Mouse (Mus musculus) neural tube, embryonic 10.5 days (tissue): ENCODE measurements around the gene Miox.

Experiments used
- DNase-seq: peaks from one replicate; pipeline ENCODE4 v3.0.0-alpha.2; 2017; ENCODE audit warnings: low spot score; ENCODE audit errors: extremely low spot score

Gene Miox

DNA sequence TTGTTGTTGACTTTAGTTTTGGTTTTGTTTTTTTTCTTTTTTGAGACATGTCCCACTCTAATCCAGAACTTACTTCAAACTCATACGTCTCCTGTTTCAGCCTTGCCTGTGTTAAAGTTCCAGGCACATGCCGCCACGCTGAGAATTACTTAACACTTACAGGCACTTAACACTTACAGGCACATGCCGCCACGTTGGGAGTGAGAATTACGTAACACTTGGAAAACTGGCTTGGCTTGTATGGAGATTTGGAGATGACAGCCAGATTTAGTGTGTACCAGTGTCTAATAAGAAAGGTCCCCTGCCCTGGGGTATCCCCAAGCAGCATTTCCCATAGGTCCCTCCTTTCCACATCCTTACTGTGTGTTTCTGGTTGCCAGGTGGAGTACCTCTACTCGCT, 28.9 kb downstream of the Miox start:
- no peak for DNase-seq

DNA sequence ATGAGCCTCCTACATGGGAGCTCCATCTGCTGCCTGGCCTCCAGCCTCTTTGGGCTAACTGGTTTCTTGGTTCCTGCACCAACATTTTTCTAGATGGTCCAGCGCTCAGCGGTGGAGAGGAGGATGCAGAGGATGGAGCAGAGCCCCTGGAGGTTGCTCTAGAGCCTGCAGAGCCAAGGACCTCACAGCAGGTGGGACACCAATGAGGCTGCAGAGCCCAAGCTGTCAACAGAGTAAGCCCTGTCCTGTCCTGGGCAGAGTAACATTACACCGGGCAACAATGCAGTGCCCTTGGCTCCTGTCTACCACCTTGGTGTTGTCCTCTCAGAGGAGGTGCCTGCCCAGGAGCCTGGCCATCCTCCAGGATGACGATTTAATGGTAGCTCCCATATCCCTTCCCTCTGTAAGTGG, 30.9 kb downstream of the Miox start:
- no peak for DNase-seq

DNA sequence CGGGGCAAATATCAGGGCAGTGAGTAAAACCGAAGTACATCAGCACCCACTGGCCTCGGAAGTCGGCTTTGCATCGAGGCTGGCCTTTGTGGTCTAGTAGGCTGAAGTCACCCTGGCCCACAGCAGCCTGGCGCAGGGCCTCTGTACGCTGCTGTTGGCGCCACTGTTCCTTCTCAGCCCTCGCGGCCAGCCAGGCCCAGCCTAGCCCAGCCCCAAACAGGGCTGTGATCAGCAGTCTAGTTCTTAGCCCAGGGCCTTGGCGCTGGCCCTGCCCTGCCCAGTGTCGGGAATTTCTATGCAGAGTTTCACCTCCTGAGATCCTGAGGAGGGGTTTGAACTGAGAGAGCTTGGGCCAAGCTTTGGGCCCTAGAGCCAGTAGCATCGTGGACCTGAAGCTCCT, 37.9 kb downstream of the Miox start:
- no peak for DNase-seq

DNA sequence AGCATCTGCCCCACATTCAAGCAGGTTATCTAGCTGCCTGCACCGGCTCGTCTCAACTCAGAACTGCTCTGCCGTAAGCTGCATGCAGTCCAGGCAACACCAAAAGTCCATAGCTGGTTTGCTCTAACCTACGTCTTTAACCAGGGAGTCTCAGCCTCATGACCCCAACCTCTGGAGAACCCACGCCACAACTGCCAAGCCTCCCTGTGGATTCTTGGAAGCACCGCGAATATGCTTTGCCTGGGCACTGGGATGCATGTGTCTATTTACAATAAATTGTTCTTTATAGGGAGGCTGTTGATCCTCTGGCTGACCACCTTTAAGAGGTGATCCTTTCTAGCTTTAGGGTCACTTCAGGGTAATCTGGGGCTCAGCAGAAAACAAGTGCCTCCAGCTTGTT, 38.3 kb downstream of the Miox start:
- no peak for DNase-seq

DNA sequence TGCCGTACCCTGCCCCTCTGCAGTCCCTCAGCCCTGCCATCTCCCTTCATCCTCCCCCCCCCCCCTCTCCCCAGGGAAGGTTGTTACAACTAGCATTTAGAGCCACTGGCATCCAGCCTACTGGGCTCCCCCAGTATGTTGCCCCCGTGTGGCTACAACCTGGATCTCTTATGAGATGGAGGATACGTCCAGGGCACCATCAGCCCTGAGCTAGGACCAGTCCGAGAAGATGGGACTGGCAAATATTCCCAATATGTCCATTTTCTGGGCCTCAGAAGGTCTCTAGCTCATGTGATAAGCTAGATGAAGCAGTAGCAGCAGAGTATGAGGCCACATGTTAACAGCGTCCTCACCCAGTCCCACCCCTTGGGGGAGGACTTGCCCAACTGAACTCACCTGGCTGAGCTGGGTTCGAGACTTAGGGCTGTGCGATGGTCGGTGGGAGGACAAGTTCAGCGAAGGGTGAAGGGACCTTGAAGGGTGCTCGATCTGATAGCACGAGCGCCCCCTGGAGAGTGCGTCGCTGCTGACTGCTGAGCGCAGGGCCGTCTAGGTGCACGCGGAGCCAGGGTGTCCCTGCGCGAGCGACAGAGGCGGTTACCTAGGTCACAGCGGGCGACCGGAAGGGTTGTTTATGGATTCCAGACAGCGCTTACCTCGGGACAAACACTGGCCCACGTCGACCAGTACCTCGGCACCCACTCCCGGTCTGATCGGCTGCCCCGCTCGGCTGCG, 39.0 kb downstream of the Miox start:
- DNase-seq, result peak; percentile 78

DNA sequence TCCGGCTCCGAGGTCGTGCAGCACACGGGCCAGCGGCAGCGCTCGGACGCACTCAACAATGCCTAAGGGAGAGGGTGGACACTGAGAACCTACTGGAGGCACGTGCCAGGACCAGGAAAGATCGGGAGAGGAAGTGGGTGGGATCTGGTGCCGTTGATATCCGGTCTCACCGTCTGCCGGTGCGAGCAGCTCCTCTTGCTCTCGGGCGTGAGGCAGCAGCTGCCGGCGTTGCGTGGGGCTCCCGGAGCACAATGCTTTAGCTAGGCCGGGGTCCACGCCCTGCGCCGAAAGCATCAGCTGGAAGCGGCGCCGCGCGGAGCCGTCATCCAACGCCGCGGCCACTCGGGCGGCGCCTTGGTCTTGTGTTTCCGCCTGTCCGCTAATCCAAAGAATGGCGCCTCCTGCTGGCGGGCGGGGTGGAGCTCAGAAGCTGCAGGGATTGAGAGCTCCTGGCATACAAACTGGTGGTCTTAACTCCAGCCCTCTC, 39.6 kb downstream of the Miox start, which contains the start of gene Sco2:
Gene Sco2 (minus strand): TSS at position 85 of the 487 bp plus-strand sequence.
- DNase-seq, result peak; percentile 99

DNA sequence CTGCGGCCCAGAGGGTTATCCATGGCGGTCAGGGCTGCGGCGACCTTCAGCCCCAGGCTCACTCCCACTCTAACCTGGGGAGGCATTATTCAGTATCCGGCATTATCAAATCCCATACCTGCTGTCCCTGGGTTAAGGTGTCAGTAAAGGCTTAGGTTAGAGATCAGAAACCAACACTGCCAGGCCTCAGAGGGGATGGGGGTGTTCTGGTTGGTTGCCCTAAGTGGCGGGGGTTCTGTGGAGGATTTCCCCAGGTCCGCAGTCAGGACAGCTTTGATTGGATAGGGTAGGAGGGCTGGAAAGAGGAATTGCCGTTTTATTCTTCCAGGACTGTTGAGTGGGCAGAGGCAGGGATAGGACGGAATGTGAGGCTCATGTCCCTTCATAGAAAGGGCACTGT, 40.1 kb downstream of the Miox start:
- DNase-seq, result no peak

DNA sequence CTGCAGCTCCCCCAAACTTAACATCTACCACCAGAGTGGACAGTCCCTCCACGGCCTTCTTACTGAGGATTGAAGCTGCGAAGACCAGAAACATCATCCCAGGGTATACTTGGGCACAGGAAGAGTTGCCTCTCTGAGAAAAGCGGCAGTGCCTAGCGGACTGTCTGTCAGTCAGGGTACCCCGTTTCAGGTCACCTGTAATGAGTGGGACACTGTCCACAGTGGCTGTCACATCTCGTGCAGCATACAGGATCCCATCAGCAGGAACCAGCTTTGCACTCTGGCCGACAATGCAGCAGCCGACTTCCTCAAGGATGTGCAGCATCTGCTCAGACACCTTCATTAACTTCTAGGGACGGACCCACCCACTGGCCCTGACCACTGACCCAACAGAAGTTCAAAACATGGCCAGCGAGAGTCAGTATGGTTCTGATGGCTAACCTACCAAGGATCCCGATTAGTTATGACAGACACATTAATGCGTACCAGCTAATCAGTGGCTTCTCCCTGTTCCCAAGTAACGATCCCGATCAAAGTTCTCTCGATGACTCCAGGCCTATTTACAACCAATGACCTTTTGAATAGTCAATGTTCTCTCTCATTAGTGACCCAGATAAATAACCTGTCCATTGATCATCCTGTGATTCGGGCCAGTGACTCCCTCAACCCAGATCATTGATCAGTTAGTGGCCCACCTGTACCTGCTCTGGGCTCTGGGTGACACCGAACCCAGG, 40.8 kb downstream of the Miox start:
- no peak for DNase-seq

DNA sequence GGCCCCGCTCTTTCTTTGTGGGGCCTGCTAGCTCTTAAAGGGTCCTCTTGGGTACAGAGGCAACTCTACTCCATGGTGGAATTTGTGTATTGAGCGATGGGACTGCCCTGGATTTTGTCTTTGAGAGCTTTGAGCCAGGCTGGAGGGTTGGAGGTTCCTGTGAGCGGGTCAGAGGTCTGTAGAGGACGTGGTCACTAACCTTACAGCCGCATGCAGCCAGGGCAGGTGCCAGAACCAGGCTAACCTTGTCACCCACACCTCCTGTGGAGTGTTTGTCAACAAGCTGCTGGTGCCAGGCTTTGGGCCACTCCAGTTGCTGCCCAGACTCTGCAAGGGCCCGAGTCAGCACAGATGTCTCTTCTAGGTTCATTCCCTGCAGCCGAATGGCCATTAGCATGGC, 41.8 kb downstream of the Miox start:
- no peak for DNase-seq

DNA sequence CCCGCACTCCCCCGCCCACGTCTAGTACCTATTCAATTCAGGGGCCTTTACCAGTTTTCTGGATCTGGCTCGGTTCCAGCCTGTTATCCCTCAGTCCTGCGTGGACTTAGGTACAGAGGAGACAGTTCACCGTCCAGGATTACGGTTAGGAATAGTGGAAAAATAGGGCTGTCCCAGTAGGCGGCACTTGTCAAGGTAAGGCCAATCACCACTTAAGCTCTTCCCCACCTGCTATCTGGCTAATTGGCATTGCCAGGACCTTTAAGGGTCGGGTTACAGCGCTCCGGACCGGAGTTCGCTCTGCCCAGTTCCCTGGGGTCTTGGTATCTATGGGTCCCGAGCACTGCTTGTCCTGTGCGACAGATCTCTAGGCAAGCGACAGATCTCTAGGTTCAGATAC, 42.8 kb downstream of the Miox start, which contains the start of gene Tymp:
Gene Tymp (minus strand): TSS at position 83 of the 400 bp plus-strand sequence.
- DNase-seq, result peak; percentile 25

DNA sequence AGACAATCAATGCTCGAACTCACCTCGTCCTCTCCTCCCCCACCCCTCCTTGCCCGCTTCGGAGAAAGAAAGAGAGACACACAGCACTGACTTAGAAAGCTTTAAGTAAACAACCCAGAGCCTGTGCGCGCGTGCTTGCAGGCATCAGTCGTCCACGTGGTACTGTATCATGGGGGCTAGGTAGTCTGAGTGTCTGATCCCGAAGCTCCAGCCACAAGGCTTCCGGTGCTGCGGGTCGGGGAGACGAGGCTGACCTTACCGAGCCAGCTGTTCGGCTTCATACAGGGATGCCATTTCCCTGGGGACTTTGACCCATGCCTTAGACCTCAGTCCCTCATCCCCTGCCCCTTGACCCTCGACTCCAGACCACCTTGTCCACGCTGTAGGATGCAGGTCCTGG, 43.2 kb downstream of the Miox start:
- DNase-seq, result peak; percentile 28

DNA sequence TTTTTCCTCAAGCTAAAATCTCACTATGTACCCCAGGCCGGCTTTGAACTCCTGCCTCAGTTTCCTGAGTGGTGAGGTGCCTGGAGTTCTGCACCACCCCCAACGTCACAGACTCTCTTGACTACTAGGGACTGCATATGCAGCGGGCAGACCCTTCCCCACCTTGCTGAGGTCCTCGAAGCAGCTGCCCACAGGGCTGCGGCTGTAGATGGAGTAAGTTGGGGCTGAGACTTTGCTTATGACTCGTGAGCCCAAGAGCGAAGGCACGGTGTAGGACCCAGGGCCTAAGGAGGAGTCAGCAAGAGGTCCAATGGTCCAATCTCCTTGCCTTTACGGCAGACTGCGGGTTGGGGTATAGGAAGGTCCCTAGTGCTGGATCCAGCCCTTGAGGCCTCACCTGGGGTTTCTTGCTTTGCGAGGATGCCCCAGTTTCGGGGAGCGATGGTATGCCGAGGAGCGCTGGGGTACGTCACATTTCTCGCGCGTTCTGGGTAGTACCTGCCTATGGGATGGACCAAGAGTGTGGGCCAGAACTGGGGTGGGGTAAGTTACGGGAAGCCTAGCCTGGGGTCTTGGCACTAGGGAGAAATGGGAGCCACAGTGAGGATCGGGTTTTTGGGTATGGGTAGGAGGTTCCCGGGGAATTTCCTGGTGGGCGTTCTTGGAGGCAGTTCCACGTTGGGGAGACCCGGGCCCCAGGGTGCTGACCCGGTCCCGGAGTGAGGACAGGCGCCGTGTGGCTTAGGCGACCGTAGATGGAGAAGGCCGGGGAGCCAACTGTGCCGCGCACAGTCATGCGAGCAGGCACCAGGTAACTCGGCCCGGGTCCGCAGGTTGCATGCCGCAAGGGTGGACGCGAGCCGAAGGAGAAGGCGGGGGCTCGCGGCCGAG, 44.0 kb downstream of the Miox start:
- peak; percentile 48 for DNase-seq

DNA sequence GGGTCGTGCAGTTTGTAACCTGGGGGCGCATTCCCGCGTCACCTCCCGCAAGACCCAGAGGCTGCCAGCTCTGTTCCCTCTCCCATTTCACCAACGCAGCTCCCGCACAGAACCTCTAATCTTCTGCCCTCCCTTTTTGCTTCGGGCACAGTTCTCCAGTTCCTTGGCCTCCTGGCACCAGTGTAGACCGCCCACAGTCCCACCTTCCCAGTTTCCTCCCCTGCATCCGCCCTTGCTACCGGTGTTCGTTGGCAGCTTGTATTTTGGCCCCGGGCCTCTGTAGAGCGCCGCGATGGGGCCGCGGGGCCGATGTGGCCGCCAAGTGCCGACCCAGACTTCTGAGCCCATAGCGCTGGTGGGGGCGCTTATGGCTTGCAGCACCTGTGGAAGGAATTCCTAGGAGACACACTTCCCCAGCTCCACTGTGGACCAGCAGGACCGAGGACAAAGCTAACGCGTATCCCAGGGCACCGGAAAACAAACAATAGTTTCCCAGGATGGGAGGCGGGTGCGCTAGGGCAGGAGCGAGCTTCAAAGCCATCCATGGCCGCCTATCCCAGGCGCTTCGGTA, 44.7 kb downstream of the Miox start, which contains the start of gene Odf3b:
Gene Odf3b (minus strand): TSS at position 452 of the 571 bp plus-strand sequence.
- DNase-seq, result peak; percentile 58

DNA sequence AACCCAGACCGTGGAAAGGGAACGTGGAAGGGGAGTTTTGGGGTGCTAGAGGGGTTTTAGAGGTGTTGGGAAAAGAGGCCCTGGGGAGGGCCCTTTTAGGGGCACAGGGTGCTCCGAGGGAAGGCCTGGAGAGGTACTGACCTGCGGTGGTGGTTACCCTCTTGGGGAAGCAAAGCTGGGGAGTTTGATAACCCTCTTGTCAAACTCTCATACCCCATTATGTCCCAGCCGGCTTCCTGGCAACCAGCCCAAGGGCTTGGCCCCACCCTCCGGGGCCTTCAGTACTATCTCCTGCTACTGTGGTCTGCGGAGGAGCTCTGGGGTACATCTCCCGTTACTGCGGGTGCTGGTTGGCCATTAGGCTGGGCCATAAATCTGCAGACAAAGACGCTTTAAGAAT, 45.2 kb downstream of the Miox start:
- peak; percentile 57 for DNase-seq

DNA sequence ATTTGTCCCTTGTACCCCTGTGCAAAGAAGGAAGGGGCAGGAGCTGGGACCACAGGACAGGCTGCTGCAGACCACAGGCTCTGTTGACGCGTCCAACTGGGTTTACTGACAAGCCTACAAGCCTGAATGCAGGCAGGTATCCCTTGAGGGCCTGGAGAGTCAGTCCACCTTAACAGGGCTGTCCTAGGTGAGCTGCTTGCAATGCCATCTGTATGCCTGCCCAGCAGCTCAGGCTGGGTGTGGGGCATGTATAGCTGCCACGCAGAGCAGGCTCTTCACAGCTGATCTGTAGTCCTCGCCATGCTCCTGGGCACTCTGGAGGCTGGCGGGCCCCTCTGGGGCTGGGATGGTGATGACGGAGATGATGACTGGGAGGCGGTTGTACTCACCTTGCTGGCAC, 50.4 kb downstream of the Miox start, which contains the start of gene Klhdc7b:
Gene Klhdc7b (plus strand): TSS at position 301 of the 400 bp plus-strand sequence.
- DNase-seq, result no peak
